Mouse (Mus musculus) right cerebral cortex, adult 18-20 months (tissue): ENCODE measurements around the gene Selenoh.
"Not testable (repeated sequence)": the region's sequence is repeated elsewhere in the genome, so short reads cannot be mapped to it uniquely, and the experiment has no call there.

Experiments used
- DNase-seq: peaks from one replicate; pipeline ENCODE4 v3.0.0; 2022; ENCODE audit warnings: mixed read lengths

Selenoh gene

GRCm38 (mm10) chr2:84670569-84670933, at the start of gene Selenoh:
TSS of gene Selenoh (minus strand) at chr2:84670770.
- DNase-seq, result peak; percentile 87

GRCm38 (mm10) chr2:84717357-84717756, 46.8 kb upstream of the Selenoh start:
- DNase-seq, result no peak

GRCm38 (mm10) chr2:84716423-84717355, 46.1 kb upstream of the Selenoh start:
- no peak for DNase-seq

GRCm38 (mm10) chr2:84715562-84716361, 45.2 kb upstream of the Selenoh start:
- DNase-seq, result peak; percentile 93

GRCm38 (mm10) chr2:84714811-84715561, 44.4 kb upstream of the Selenoh start, which contains the start of gene Zdhhc5:
TSS of gene Zdhhc5 (minus strand) at chr2:84715180.
- DNase-seq, result peak; percentile 98

GRCm38 (mm10) chr2:84714422-84714810, 43.8 kb upstream of the Selenoh start:
- no peak for DNase-seq

- no peak for DNase-seq
Measured at GRCm38 (mm10) chr2:84711898-84712297, 41.3 kb upstream of the Selenoh start.

- no peak for DNase-seq
Measured at GRCm38 (mm10) chr2:84707523-84707922, 37.0 kb upstream of the Selenoh start.

GRCm38 (mm10) chr2:84705295-84705694, 34.7 kb upstream of the Selenoh start:
- DNase-seq, result no peak

GRCm38 (mm10) chr2:84704329-84704728, 33.8 kb upstream of the Selenoh start:
- no peak for DNase-seq

- DNase-seq, result no peak
Measured at GRCm38 (mm10) chr2:84703497-84703896, 32.9 kb upstream of the Selenoh start.

GRCm38 (mm10) chr2:84695007-84695695, 24.6 kb upstream of the Selenoh start:
- DNase-seq, result no peak

- no peak for DNase-seq
Measured at GRCm38 (mm10) chr2:84690050-84690449, 19.5 kb upstream of the Selenoh start.

- no peak for DNase-seq
Measured at GRCm38 (mm10) chr2:84688080-84688844, 17.7 kb upstream of the Selenoh start.

- DNase-seq, result no peak
Measured at GRCm38 (mm10) chr2:84682605-84683183, 12.1 kb upstream of the Selenoh start.

- DNase-seq, result no peak
Measured at GRCm38 (mm10) chr2:84679016-84679415, 8.4 kb upstream of the Selenoh start, which contains the start of gene Tmx2. TSS of gene Tmx2 (minus strand) at chr2:84679140.

GRCm38 (mm10) chr2:84677968-84678880, 7.7 kb upstream of the Selenoh start, which contains the start of the genes Gm28635 and Med19:
TSS of gene Gm28635 (minus strand) at chr2:84678041.
TSS of gene Med19 (plus strand) at chr2:84678402.
- peak; percentile 98 for DNase-seq

- no peak for DNase-seq
Measured at GRCm38 (mm10) chr2:84677270-84677967, 6.8 kb upstream of the Selenoh start.

- not testable (repeated sequence) for DNase-seq
Measured at GRCm38 (mm10) chr2:84671535-84671934, 965 bp upstream of the Selenoh start.
